Mouse (Mus musculus) neural tube, embryonic 12.5 days (tissue): ENCODE data around the gene Fam189a1. TPM values are rescaled to one million over a fixed set of nuclear protein-coding genes. Genes with fewer than 3 reads are reported as not detected.

Source experiments
- ATAC-seq: fragments of 200-750 bp; cut with Nextera tagmentation; 2 replicates; pipeline ENCODE4 v1.8.0; 2017; ENCODE audit warnings: low read depth, mild to moderate bottlenecking, moderate TSS enrichment, moderate library complexity; ENCODE audit not compliant: low FRiP score
- H3K27ac ChIP-seq: fragments of 300-500 bp; sonication (generic); 2 replicates; pipeline ENCODE4 v1.5.1; 2016
- H3K27me3 ChIP-seq: fragments of 300-500 bp; sonication (generic); replicated peaks from 2 replicates; pipeline ENCODE4 v1.6.1; 2016; ENCODE audit warnings: mild to moderate bottlenecking
- H3K36me3 ChIP-seq: fragments of 300-500 bp; sonication (generic); 2 replicates; pipeline ENCODE4 v1.6.1; 2016; ENCODE audit warnings: mild to moderate bottlenecking
- H3K4me1 ChIP-seq: fragments of 300-500 bp; sonication (generic); 2 replicates; pipeline ENCODE4 v1.6.1; 2016
- H3K4me2 ChIP-seq: fragments of 300-500 bp; sonication (generic); replicated peaks from 2 replicates; pipeline ENCODE4 v1.6.1; 2016; ENCODE audit warnings: mild to moderate bottlenecking
- H3K4me3 ChIP-seq: fragments of 300-500 bp; sonication (generic); 2 replicates; pipeline ENCODE4 v1.5.1; 2016
- H3K9ac ChIP-seq: fragments of 300-500 bp; sonication (generic); 2 replicates; pipeline ENCODE4 v1.6.1; 2016; ENCODE audit warnings: mild to moderate bottlenecking
- H3K9me3 ChIP-seq: fragments of 300-500 bp; sonication (generic); 2 replicates; pipeline ENCODE4 v1.6.1; 2016; ENCODE audit warnings: mild to moderate bottlenecking
- WGBS: fragments of 180-500 bp; shearing (Covaris S2); methylation state at CpG from one replicate; pipeline ENCODE4 v1.1.7; 2016; 5-methylcytosine and 5-hydroxymethylcytosine counted together
- polyA plus RNA-seq: library from polyadenylated mRNA; unstranded; fragments of >200 nt; fragmentation: Nextera tagmentation; extraction: Ambion mirVana; gene quantifications from 2 replicates; pipeline ENCODE4 v1.2.1, GENCODE M21; 2016

Fam189a1 gene
- polyA plus RNA-seq, 1 experiment from 2014 or later = 8.8 TPM

- no peaks in the 10 kb centered on the region for H3K36me3 ChIP-seq
- H3K27ac ChIP-seq = no peak overlapping the region
- H3K4me3 ChIP-seq = no peak overlapping the region
- no peaks in the 10 kb centered on the region for H3K27me3 ChIP-seq
- no peak overlapping the region for H3K4me2 ChIP-seq
- H3K9me3 ChIP-seq = no peaks in the 10 kb centered on the region
- ATAC-seq = no peak
- no peaks in the 10 kb centered on the region for H3K4me1 ChIP-seq
- H3K9ac ChIP-seq = no peak overlapping the region
- WGBS = 70% methylated on average over 6 of the region's 6 CpGs
These were observed 14.3 kb downstream of the Fam189a1 start for GRCm38 (mm10) chr7:65141907-65142698.

GRCm38 (mm10) chr7:65140832-65141231 lies 15.5 kb downstream of the Fam189a1 start:
- no peak for ATAC-seq

DNA sequence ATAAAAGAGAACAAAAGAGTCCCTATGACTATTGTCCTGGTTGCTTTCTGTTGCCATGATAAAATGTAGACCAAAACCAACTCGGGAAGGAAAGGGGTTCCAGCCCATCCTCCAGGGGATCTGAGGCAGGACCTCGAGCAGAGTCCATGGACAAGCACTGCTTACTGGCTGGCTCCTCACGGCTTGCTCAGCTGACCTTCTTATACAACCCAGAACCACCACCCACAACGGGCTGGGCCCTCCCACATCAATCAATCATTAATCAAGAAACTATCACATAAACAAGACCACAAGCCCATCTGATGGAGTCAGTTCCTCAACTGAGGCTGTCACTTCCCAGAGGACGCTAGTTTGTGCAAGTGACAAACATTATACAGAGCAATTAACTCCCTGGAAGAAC lies 16.3 kb downstream of the Fam189a1 start:
- Histone ChIP-seq H3K9me3 (no peaks in the 10 kb centered on the region), H3K4me2 (no peak overlapping the region), H3K27me3 (no peaks in the 10 kb centered on the region), H3K4me1 (no peaks in the 10 kb centered on the region), H3K36me3 (no peaks in the 10 kb centered on the region), H3K9ac (no peak overlapping the region), H3K27ac (no peak overlapping the region), H3K4me3 (no peak overlapping the region)
- ATAC-seq = no peak
- 82% methylated on average over 5 of the region's 5 CpGs for WGBS

More at GRCm38 (mm10) chr7:65140832-65141231, 15.5 kb downstream of the Fam189a1 start:
- Histone ChIP-seq H3K4me1 (no peaks in the 10 kb centered on the region), H3K9ac (no peak overlapping the region), H3K4me2 (no peak overlapping the region), H3K27me3 (no peaks in the 10 kb centered on the region), H3K27ac (no peak overlapping the region), H3K36me3 (no peaks in the 10 kb centered on the region), H3K9me3 (no peaks in the 10 kb centered on the region), H3K4me3 (no peak overlapping the region)
- WGBS = 88% methylated on average over 5 of the region's 5 CpGs

DNA sequence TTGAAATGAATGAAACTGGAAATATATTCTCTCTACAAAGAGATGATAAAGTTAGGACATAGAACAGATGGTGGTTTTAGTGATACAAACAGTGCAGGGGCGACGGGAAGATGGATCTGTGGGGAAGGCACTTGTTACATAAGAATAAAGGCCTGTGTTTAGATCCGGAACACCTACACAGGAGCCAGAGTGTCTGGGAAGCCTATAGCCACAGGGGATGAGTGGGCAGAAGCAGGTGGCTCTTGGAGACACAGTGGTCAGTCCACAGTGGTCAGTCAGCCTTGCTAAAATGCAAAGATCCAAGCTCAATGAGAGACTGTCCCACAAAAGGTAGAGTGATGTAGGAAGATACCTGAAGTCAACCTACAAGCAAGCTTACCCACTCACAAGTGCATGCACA lies 32.6 kb downstream of the Fam189a1 start:
- 91% methylated on average over 3 of the region's 3 CpGs for WGBS
- H3K4me2 ChIP-seq = no peak overlapping the region
- ATAC-seq = no peak
- H3K4me1 ChIP-seq = no peaks in the 10 kb centered on the region
- H3K9ac ChIP-seq = no peak overlapping the region
- no peaks in the 10 kb centered on the region for H3K36me3 ChIP-seq
- H3K4me3 ChIP-seq = no peak overlapping the region
- no peaks in the 10 kb centered on the region for H3K9me3 ChIP-seq
- H3K27me3 ChIP-seq = no peaks in the 10 kb centered on the region
- H3K27ac ChIP-seq = no peak overlapping the region

DNA sequence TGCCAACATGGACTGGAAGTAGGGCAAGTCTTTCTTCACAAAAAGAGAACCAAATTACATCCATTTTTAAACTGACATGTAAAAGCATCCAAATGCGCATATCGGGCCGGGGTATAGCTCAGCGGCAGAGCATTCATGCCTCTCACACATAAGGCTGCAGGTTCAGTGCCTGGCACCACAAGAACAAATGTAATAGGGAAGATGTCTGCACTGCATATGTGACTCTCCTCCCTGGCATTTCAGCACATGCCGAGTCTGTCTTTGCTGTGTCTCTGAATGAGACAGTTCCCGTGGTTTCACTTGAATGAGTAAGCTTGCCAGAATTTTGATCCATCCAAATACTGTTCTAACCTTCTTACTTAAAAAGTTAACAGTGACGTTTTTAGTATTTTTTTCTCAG lies 39.5 kb downstream of the Fam189a1 start:
- H3K27ac ChIP-seq = no peak overlapping the region
- no peak overlapping the region for H3K4me2 ChIP-seq
- H3K27me3 ChIP-seq = no peaks in the 10 kb centered on the region
- no peaks in the 10 kb centered on the region for H3K4me1 ChIP-seq
- 91% methylated on average over 7 of the region's 7 CpGs for WGBS
- H3K9me3 ChIP-seq = no peaks in the 10 kb centered on the region
- no peak for ATAC-seq
- no peaks in the 10 kb centered on the region for H3K36me3 ChIP-seq
- no peak overlapping the region for H3K9ac ChIP-seq
- H3K4me3 ChIP-seq = no peak overlapping the region

DNA sequence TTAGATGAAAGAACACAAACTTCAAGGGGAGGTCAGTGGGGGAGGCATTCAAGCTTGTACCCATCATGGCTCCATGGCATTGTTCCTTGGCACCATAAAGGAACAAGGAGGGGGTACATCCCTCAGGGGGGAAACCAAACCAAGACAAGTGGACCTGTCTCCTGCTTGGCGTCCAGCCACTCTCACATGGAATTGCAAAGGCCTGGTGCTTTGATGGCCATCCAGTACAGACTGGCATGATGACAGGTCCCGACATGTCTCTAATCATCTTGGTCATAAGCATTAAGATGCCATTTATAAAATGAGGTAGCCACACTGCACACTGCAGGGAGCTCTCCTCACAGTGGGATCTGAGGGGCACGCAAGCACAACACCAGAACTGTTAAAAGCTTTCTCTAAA lies 41.0 kb downstream of the Fam189a1 start:
- WGBS = 81% methylated on average over 3 of the region's 3 CpGs
- no peaks in the 10 kb centered on the region for H3K36me3 ChIP-seq
- ATAC-seq = no peak
- H3K9me3 ChIP-seq = no peaks in the 10 kb centered on the region
- no peaks in the 10 kb centered on the region for H3K27me3 ChIP-seq
- no peak overlapping the region for H3K4me2 ChIP-seq
- no peak overlapping the region for H3K27ac ChIP-seq
- H3K4me3 ChIP-seq = no peak overlapping the region
- H3K4me1 ChIP-seq = no peaks in the 10 kb centered on the region
- H3K9ac ChIP-seq = no peak overlapping the region

- H3K36me3 ChIP-seq = no peaks in the 10 kb centered on the region
- H3K27me3 ChIP-seq = no peaks in the 10 kb centered on the region
- H3K4me2 ChIP-seq = no peak overlapping the region
- WGBS = 96% methylated on average over 9 of the region's 9 CpGs
- no peak for ATAC-seq
- H3K4me3 ChIP-seq = no peak overlapping the region
- no peaks in the 10 kb centered on the region for H3K4me1 ChIP-seq
- no peaks in the 10 kb centered on the region for H3K9me3 ChIP-seq
- no peak overlapping the region for H3K27ac ChIP-seq
- H3K9ac ChIP-seq = no peak overlapping the region
These were observed 44.7 kb downstream of the Fam189a1 start for GRCm38 (mm10) chr7:65111664-65112063.

DNA sequence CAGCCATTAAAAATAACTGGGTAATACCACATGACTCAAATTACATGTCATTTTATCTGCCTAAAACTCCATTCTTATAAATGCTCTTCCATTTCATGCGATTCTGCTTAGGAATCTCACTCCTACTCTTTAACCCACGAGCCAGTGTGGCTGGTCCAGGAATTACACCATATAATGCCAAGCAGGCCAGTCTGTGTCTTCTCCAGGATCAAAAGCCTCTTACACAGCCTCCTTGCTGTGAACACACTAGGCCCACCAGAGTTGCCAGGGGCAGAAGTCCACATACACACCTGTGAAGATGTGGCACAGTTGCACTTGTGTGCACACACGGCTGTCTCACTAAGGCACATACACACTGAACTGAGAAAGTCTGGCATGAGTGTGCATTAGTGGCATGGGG lies 50.8 kb downstream of the Fam189a1 start:
- H3K9ac ChIP-seq = no peak overlapping the region
- WGBS = 88% methylated on average over 3 of the region's 3 CpGs
- H3K4me1 ChIP-seq = no peaks in the 10 kb centered on the region
- no peak overlapping the region for H3K4me3 ChIP-seq
- H3K27ac ChIP-seq = no peak overlapping the region
- no peak overlapping the region for H3K4me2 ChIP-seq
- ATAC-seq = no peak
- no peaks in the 10 kb centered on the region for H3K9me3 ChIP-seq
- H3K36me3 ChIP-seq = no peaks in the 10 kb centered on the region
- H3K27me3 ChIP-seq = no peaks in the 10 kb centered on the region

- H3K4me3 ChIP-seq = no peak overlapping the region
- no peaks in the 10 kb centered on the region for H3K4me1 ChIP-seq
- no peak for ATAC-seq
- H3K27ac ChIP-seq = no peak overlapping the region
- H3K4me2 ChIP-seq = no peak overlapping the region
- H3K36me3 ChIP-seq = no peaks in the 10 kb centered on the region
- H3K9ac ChIP-seq = no peak overlapping the region
- no peaks in the 10 kb centered on the region for H3K9me3 ChIP-seq
- 92% methylated on average over 4 of the region's 4 CpGs for WGBS
- no peaks in the 10 kb centered on the region for H3K27me3 ChIP-seq
These were observed 51.3 kb downstream of the Fam189a1 start for GRCm38 (mm10) chr7:65105097-65105467.

GRCm38 (mm10) chr7:65104207-65105096 lies 51.9 kb downstream of the Fam189a1 start:
- Histone ChIP-seq H3K36me3 (no peaks in the 10 kb centered on the region), H3K4me2 (no peak overlapping the region), H3K9ac (no peak overlapping the region), H3K27ac (no peak overlapping the region), H3K27me3 (no peaks in the 10 kb centered on the region), H3K4me1 (no peaks in the 10 kb centered on the region), H3K4me3 (no peak overlapping the region), H3K9me3 (no peaks in the 10 kb centered on the region)
- ATAC-seq = no peak
- WGBS = 91% methylated on average over 17 of the region's 17 CpGs

DNA sequence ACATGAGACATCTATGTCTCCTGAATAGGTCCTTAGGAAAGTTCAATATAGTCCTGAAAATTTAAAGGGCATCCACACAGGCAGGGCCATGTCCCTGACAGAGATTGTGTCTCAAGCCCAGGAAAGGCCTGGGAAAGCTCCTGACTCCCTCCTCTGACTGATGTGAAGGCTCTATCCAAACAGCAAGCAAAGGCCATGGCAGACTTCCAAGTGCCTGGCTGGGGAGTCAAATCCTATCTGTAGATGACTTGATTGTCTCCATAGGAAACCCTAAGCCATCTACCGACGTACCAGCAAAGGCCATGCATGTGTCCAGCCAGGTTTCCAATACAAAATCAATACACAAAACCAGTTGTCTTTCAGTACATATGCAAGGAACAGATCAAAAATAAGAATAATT lies 54.7 kb downstream of the Fam189a1 start:
- Histone ChIP-seq H3K4me3 (no peak overlapping the region), H3K4me1 (no peaks in the 10 kb centered on the region), H3K9me3 (no peaks in the 10 kb centered on the region), H3K27ac (no peak overlapping the region), H3K4me2 (no peak overlapping the region), H3K9ac (no peak overlapping the region), H3K36me3 (no peaks in the 10 kb centered on the region), H3K27me3 (no peaks in the 10 kb centered on the region)
- no peak for ATAC-seq
- WGBS = 96% methylated on average over 2 of the region's 2 CpGs

- no peak for ATAC-seq
- Histone ChIP-seq H3K36me3 (no peaks in the 10 kb centered on the region), H3K27ac (no peak overlapping the region), H3K27me3 (no peaks in the 10 kb centered on the region), H3K4me1 (no peaks in the 10 kb centered on the region), H3K4me3 (no peak overlapping the region), H3K9ac (no peak overlapping the region), H3K4me2 (no peak overlapping the region), H3K9me3 (no peaks in the 10 kb centered on the region)
- WGBS = 91% methylated on average over 14 of the region's 14 CpGs
These were observed 58.7 kb downstream of the Fam189a1 start for GRCm38 (mm10) chr7:65097708-65098107.
